Mouse (Mus musculus) hindbrain, postnatal 0 days (tissue): Measurements from ENCODE around the gene Mpdu1. TPM values are rescaled to one million over a fixed set of nuclear protein-coding genes. Genes with fewer than 3 reads are reported as not detected.
"Not testable (repeated sequence)": the region's sequence is repeated elsewhere in the genome, so short reads cannot be mapped to it uniquely, and the experiment has no call there.

Experiments used
- ATAC-seq: fragments of 200-750 bp; cut with Nextera tagmentation; 2 replicates; pipeline ENCODE4 v1.8.0; 2017; ENCODE audit warnings: mild to moderate bottlenecking, moderate TSS enrichment, moderate library complexity
- DNase-seq: peaks from one replicate; pipeline ENCODE4 v3.0.0-alpha.2; 2015; ENCODE audit warnings: low spot score
- H3K27ac ChIP-seq: fragments of 300-500 bp; sonication (generic); 2 replicates; pipeline ENCODE4 v1.5.1; 2014; ENCODE audit warnings: mild to moderate bottlenecking
- H3K27me3 ChIP-seq: fragments of 300-500 bp; sonication (generic); 2 replicates; pipeline ENCODE4 v1.6.1; 2014; ENCODE audit warnings: low read length, mixed read lengths; ENCODE audit not compliant: insufficient read depth
- H3K36me3 ChIP-seq: fragments of 300-500 bp; sonication (generic); 2 replicates; pipeline ENCODE4 v1.6.1; 2014; ENCODE audit warnings: low read length, mixed read lengths; ENCODE audit not compliant: insufficient read depth
- H3K4me1 ChIP-seq: fragments of 300-500 bp; sonication (generic); 2 replicates; pipeline ENCODE4 v1.6.1; 2014; ENCODE audit warnings: antibody characterized with exemption, low read length, mixed read lengths; ENCODE audit not compliant: insufficient read depth
- H3K4me2 ChIP-seq: fragments of 300-500 bp; sonication (generic); 2 replicates; pipeline ENCODE4 v1.6.1; 2014; ENCODE audit warnings: low read depth, mild to moderate bottlenecking, low read length, moderate library complexity, mixed read lengths
- H3K4me3 ChIP-seq: fragments of 300-500 bp; sonication (generic); 2 replicates; pipeline ENCODE4 v1.5.1; 2014; ENCODE audit warnings: low read length
- H3K9ac ChIP-seq: fragments of 300-500 bp; sonication (generic); replicated peaks from 2 replicates; pipeline ENCODE4 v1.6.1; 2014; ENCODE audit warnings: mild to moderate bottlenecking, low read length, moderate library complexity, mixed read lengths
- H3K9me3 ChIP-seq: fragments of 300-500 bp; sonication (generic); 2 replicates; pipeline ENCODE4 v1.6.1; 2016; ENCODE audit warnings: low read length, mixed read lengths
- CTCF ChIP-seq: IDR thresholded peaks from 2 replicates; pipeline ENCODE4 v1.5.1; 2016; ENCODE audit warnings: antibody characterized with exemption, control low read depth, low read depth
- WGBS: fragments of 180-500 bp; shearing (Covaris S2); extraction: QIAGEN DNeasy Blood & Tissue Kit; methylation state at CpG from one replicate; pipeline ENCODE4 v1.1.7; 2014; 5-methylcytosine and 5-hydroxymethylcytosine counted together
- polyA plus RNA-seq: library from polyadenylated mRNA; unstranded; fragments of >200 nt; fragmentation: Nextera tagmentation; extraction: Ambion mirVana; gene quantifications from 2 replicates; pipeline ENCODE4 v1.2.1, GENCODE M21; 2015
- total RNA-seq: library from RNA; depleted of rRNA; stranded (reverse); fragments of >200 nt; gene quantifications from 2 replicates; pipeline ENCODE4 v1.2.3, GENCODE M21; 2014

Mpdu1 gene
- total and polyA plus RNA-seq, 2 experiments from 2014 or later, result 122 to 256 TPM

DNA sequence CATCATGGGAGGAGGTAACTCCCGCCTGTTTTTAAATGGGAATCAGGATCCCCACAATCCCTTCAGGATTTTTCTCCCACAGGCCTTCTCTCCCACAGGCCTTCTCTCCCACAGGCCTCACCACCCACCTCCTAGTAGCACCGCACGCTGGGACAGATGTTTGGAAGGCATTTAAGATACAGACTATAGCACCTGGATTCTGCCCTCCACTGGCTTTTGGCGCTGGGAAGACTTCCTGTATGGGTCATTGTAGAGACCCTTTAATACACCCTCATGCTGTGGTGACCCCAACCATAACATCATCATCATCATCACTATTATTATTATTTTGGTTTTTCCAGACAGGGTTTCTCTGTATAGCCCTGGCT lies 45.0 kb upstream of the Mpdu1 start:
- DNase-seq (no peak), ATAC-seq (no peak)
- WGBS, result 86% methylated on average over 4 of the region's 4 CpGs
- no peak overlapping the region for H3K4me3 ChIP-seq
- 0 out of 2 replicates have a peak, but pooled peaks cover 5% of the 10 kb centered on the region for H3K4me1 ChIP-seq
- peak overlapping the region; percentile 32; the same call in 1 of the 2 replicates for H3K27ac ChIP-seq
- H3K9ac ChIP-seq, result no peak overlapping the region
- no peaks in the 10 kb centered on the region for H3K9me3 ChIP-seq
- H3K36me3 ChIP-seq, result no peaks in the 10 kb centered on the region
- H3K27me3 ChIP-seq, result no peaks in the 10 kb centered on the region
- TF ChIP-seq CTCF, result no peak
- no peak overlapping the region for H3K4me2 ChIP-seq

GRCm38 (mm10) chr11:69706775-69707479 lies 44.5 kb upstream of the Mpdu1 start:
- Histone ChIP-seq H3K36me3 (no peaks in the 10 kb centered on the region), H3K9me3 (no peaks in the 10 kb centered on the region), H3K4me1 (0 out of 2 replicates have a peak, but pooled peaks cover 5% of the 10 kb centered on the region), H3K27me3 (no peaks in the 10 kb centered on the region), H3K27ac (peak overlapping the region; percentile 32), H3K4me3 (no peak overlapping the region), H3K9ac (no peak overlapping the region), H3K4me2 (no peak overlapping the region)
- WGBS, result 27% methylated on average over 6 of the region's 6 CpGs
- ATAC-seq, result peak; percentile 71; the same call in 1 of the 2 replicates
- peak; percentile 65 for DNase-seq
- no peak for TF ChIP-seq CTCF

DNA sequence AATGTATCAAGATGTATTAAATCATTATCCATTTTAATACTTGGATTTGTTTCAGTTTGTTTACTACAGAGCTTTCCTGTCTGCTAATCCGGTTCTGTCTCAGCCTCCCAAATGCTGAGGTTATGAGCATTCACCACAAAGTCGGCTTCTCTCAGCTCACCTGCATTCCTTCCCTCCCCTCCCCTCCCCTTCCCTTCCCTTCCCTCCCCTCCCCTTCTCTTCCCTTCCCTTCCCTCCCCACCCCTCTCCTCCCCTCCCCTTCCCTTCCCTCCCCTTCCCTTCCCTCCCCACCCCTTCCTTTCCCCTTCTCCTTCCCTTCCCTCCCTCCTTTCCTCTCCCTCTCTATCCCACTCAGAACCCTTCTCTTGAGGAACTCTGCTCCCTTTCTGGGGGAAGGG lies 42.2 kb upstream of the Mpdu1 start:
- WGBS, result 55% methylated on average over 2 of the region's 2 CpGs
- H3K9ac ChIP-seq, result no peak overlapping the region
- no peaks in the 10 kb centered on the region for H3K9me3 ChIP-seq
- no peak for ATAC-seq
- H3K27me3 ChIP-seq, result no peaks in the 10 kb centered on the region
- H3K27ac ChIP-seq, result no peak overlapping the region
- no peak overlapping the region for H3K4me2 ChIP-seq
- no peak overlapping the region for H3K4me3 ChIP-seq
- TF ChIP-seq CTCF, result no peak
- DNase-seq, result no peak
- H3K36me3 ChIP-seq, result no peaks in the 10 kb centered on the region
- 0 out of 2 replicates have a peak, but pooled peaks cover 5% of the 10 kb centered on the region for H3K4me1 ChIP-seq

DNA sequence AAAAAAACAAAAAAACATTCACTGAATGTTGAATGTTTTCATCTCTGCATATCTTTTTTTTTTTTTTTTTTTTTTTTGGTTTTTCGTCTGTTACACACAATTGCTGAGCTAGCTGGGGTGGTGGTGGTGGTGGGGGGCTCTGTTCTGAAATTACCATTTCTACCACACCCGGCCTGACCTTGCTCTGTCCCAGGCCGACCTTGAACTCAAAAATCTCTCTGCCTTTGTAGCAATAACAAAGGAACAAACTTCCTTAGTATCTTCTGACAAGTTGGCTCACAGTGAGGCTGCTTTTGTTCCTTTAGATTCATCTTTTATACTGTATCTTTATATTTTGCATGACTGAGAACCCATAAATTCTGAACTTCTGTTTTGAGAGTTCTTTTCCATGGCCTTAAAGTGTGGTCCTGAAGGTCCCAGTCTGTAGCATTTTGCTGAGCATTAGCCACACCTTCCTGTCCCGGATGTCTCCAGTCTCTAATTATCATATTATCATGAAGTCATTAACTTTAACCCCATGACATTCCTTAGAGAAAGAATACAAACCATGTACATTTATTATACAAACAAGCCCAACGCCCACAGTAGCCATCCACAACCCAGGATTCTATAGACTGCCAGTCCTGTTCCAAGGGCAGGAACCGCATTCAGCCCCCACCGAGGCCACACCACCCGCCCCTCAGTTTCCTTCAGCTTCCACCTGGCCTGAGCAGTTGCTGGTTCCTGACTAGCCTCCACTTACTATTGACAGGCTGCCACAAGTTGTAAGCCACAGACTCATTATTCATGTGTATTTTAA lies 41.6 kb upstream of the Mpdu1 start:
- H3K4me1 ChIP-seq, result 0 out of 2 replicates have a peak, but pooled peaks cover 5% of the 10 kb centered on the region
- WGBS, result 59% methylated on average over 8 of the region's 8 CpGs
- ATAC-seq, result no peak

GRCm38 (mm10) chr11:69703381-69703780 lies 40.9 kb upstream of the Mpdu1 start:
- not testable (repeated sequence) for H3K36me3 ChIP-seq, ATAC-seq, H3K4me1 ChIP-seq, H3K27me3 ChIP-seq, H3K27ac ChIP-seq, H3K4me2 ChIP-seq, H3K4me3 ChIP-seq, H3K9me3 ChIP-seq, H3K9ac ChIP-seq, DNase-seq
- WGBS, result 67% methylated on average over 2 of the region's 3 CpGs

More for the DNA sequence above, 41.6 kb upstream of the Mpdu1 start:
- Histone ChIP-seq H3K9ac (no peak overlapping the region), H3K9me3 (no peaks in the 10 kb centered on the region), H3K27ac (no peak overlapping the region), H3K4me2 (no peak overlapping the region), H3K4me3 (no peak overlapping the region), H3K27me3 (no peaks in the 10 kb centered on the region), H3K36me3 (no peaks in the 10 kb centered on the region)
- no peak for TF ChIP-seq CTCF
- DNase-seq, result no peak

GRCm38 (mm10) chr11:69702886-69703285 lies 40.4 kb upstream of the Mpdu1 start:
- H3K27me3 ChIP-seq, H3K27ac ChIP-seq, H3K9ac ChIP-seq, H3K4me2 ChIP-seq, H3K4me1 ChIP-seq, H3K9me3 ChIP-seq, H3K4me3 ChIP-seq, ATAC-seq, H3K36me3 ChIP-seq, DNase-seq: not testable (repeated sequence)
- 97% methylated on average over 10 of the region's 10 CpGs for WGBS

- no peak overlapping the region for H3K4me3 ChIP-seq
- no peak overlapping the region for H3K9ac ChIP-seq
- H3K27me3 ChIP-seq, result no peaks in the 10 kb centered on the region
- no peaks in the 10 kb centered on the region for H3K9me3 ChIP-seq
- no peak overlapping the region for H3K4me2 ChIP-seq
- no peak for TF ChIP-seq CTCF
- WGBS, result 86% methylated on average over 1 of the region's 1 CpGs
- H3K4me1 ChIP-seq, result no peaks in the 10 kb centered on the region; the same call in 1 of the 2 replicates
- no peak for DNase-seq
- H3K27ac ChIP-seq, result no peak overlapping the region
- H3K36me3 ChIP-seq, result no peaks in the 10 kb centered on the region
- no peak for ATAC-seq
These were observed 37.2 kb upstream of the Mpdu1 start for GRCm38 (mm10) chr11:69699595-69699994.
